Mouse (Mus musculus) MEL (cell line): Measurements from ENCODE around the gene Irf5. TPM values are rescaled to one million over a fixed set of nuclear protein-coding genes. Genes with fewer than 3 reads are reported as not detected.

Experiments
- DNase-seq: peaks from one replicate; pipeline ENCODE4 v3.0.0; 2011; ENCODE audit warnings: low read depth, low spot score
- H3K27ac ChIP-seq: 2 replicates; pipeline ENCODE4 v1.5.1; 2012; ENCODE audit warnings: low read depth, mild to moderate bottlenecking, control low read depth, low read length, moderate library complexity; ENCODE audit not compliant: control insufficient read depth
- H3K27me3 ChIP-seq, 2 experiments: fragments of 150-350 bp in 1 of 2; sonication (generic) in 1 of 2; 2 replicates each; pipeline ENCODE4 v1.6.1; 2012; ENCODE audit warnings: low read length in 2 of 2, mild to moderate bottlenecking in 2 of 2, improper control_type of control experiment in 1 of 2, moderate library complexity in 1 of 2; ENCODE audit not compliant: insufficient read depth in 2 of 2, control insufficient read depth in 1 of 2
- H3K36me3 ChIP-seq, 2 experiments: 2 replicates each; pipeline ENCODE4 v1.6.1; 2012 to 2014; ENCODE audit warnings: low read length in 2 of 2, improper control_type of control experiment in 1 of 2, inconsistent platforms in 1 of 2, mild to moderate bottlenecking in 1 of 2; ENCODE audit not compliant: insufficient read depth in 2 of 2, control insufficient read depth in 1 of 2
- H3K4me1 ChIP-seq, 2 experiments: fragments of 150-350 bp in 1 of 2; sonication (generic) in 1 of 2; 2 replicates each; pipeline ENCODE4 v1.6.1; 2012; ENCODE audit warnings: low read length in 2 of 2, improper control_type of control experiment in 1 of 2, mild to moderate bottlenecking in 1 of 2; ENCODE audit not compliant: insufficient read depth in 2 of 2, control insufficient read depth in 1 of 2
- H3K4me3 ChIP-seq, 2 experiments: fragments of 150-350 bp in 1 of 2; sonication (generic) in 1 of 2; 2 replicates each; pipeline ENCODE4 v1.5.1; 2012; ENCODE audit warnings: low read depth in 2 of 2, low read length in 2 of 2, mild to moderate bottlenecking in 2 of 2, moderate library complexity in 2 of 2, control low read depth in 1 of 2, improper control_type of control experiment in 1 of 2; ENCODE audit not compliant: control insufficient read depth in 1 of 2, insufficient read depth in 1 of 2
- H3K79me2 ChIP-seq: 2 replicates; pipeline ENCODE4 v1.6.1; 2012; ENCODE audit warnings: mild to moderate bottlenecking, low read length, moderate library complexity; ENCODE audit not compliant: control insufficient read depth, poor library complexity, insufficient read depth
- H3K9ac ChIP-seq: 2 replicates; pipeline ENCODE4 v1.6.1; 2012; ENCODE audit warnings: low read depth, mild to moderate bottlenecking, control low read depth, low read length, moderate library complexity; ENCODE audit not compliant: control insufficient read depth, poor library complexity, severe bottlenecking
- H3K9me3 ChIP-seq: fragments of 150-350 bp; sonication (generic); replicated peaks from 2 replicates; pipeline ENCODE4 v1.6.1; 2012; ENCODE audit warnings: mild to moderate bottlenecking, low read length, improper control_type of control experiment, moderate library complexity; ENCODE audit not compliant: insufficient read depth
- CTCF ChIP-seq, 3 experiments: IDR thresholded peaks in 2 of 3; conservative IDR thresholded peaks in 1 of 3; 2 replicates each; pipeline ENCODE4 v1.5.1; 2011 to 2012; ENCODE audit warnings: low read length in 3 of 3, low read depth in 2 of 3, mild to moderate bottlenecking in 2 of 3, improper control_type of control experiment in 1 of 3, inconsistent platforms in 1 of 3, mixed read lengths in 1 of 3, moderate library complexity in 1 of 3; ENCODE audit not compliant: control insufficient read depth in 1 of 3, insufficient read depth in 1 of 3, poor library complexity in 1 of 3, severe bottlenecking in 1 of 3
- ELF1 ChIP-seq: IDR thresholded peaks from 2 replicates; pipeline ENCODE4 v1.6.1; 2014; ENCODE audit warnings: low read depth, mild to moderate bottlenecking, inconsistent platforms, low read length, improper control_type of control experiment, moderate library complexity
- GATA1 ChIP-seq: IDR thresholded peaks from 2 replicates; pipeline ENCODE4 v1.6.1; 2011; ENCODE audit warnings: low read depth, low read length, improper control_type of control experiment
- MAX ChIP-seq: IDR thresholded peaks from 2 replicates; pipeline ENCODE4 v1.6.1; 2011; ENCODE audit warnings: low read length, improper control_type of control experiment
- MAZ ChIP-seq: IDR thresholded peaks from 2 replicates; pipeline ENCODE4 v1.6.1; 2012; ENCODE audit warnings: low read depth, mild to moderate bottlenecking, inconsistent platforms, low read length, improper control_type of control experiment
- MEF2A ChIP-seq: IDR thresholded peaks from 2 replicates; pipeline ENCODE4 v1.6.1; 2014; ENCODE audit warnings: low read depth, mild to moderate bottlenecking, inconsistent platforms, low read length, improper control_type of control experiment; ENCODE audit not compliant: poor library complexity, insufficient replicate concordance, severe bottlenecking; ENCODE audit errors: extremely low read depth
- MYC ChIP-seq: IDR thresholded peaks from 2 replicates; pipeline ENCODE4 v1.6.1; 2011; ENCODE audit warnings: low read depth, mild to moderate bottlenecking, low read length, improper control_type of control experiment, moderate library complexity
- NRF1 ChIP-seq: IDR thresholded peaks from 2 replicates; pipeline ENCODE4 v1.6.1; 2014; ENCODE audit warnings: low read depth, mild to moderate bottlenecking, inconsistent platforms, low read length, improper control_type of control experiment, moderate library complexity; ENCODE audit not compliant: poor library complexity, insufficient read depth, severe bottlenecking
- POLR2AphosphoS5 ChIP-seq: IDR thresholded peaks from 2 replicates; pipeline ENCODE4 v1.6.1; 2012; ENCODE audit warnings: low read depth, borderline replicate concordance, mild to moderate bottlenecking, inconsistent platforms, low read length, moderate library complexity, mixed read lengths
- RAD21 ChIP-seq: IDR thresholded peaks from 2 replicates; pipeline ENCODE4 v1.6.1; 2011; ENCODE audit warnings: mild to moderate bottlenecking, low read depth, low read length, improper control_type of control experiment
- SIN3A ChIP-seq: IDR thresholded peaks from 2 replicates; pipeline ENCODE4 v1.6.1; 2012; ENCODE audit warnings: low read length, improper control_type of control experiment, inconsistent platforms
- SMC3 ChIP-seq: IDR thresholded peaks from 2 replicates; pipeline ENCODE4 v1.6.1; 2011; ENCODE audit warnings: low read depth, low read length, improper control_type of control experiment
- ZC3H11A ChIP-seq: IDR thresholded peaks from 2 replicates; pipeline ENCODE4 v1.6.1; 2012; ENCODE audit warnings: low read depth, mild to moderate bottlenecking, inconsistent platforms, low read length, improper control_type of control experiment
- ZKSCAN1 ChIP-seq: IDR thresholded peaks from 2 replicates; pipeline ENCODE4 v1.6.1; 2012; ENCODE audit warnings: low read depth, mild to moderate bottlenecking, inconsistent platforms, low read length, improper control_type of control experiment, moderate library complexity
- ZMIZ1 ChIP-seq: IDR thresholded peaks from 2 replicates; pipeline ENCODE4 v1.6.1; 2012; ENCODE audit warnings: low read depth, mild to moderate bottlenecking, inconsistent platforms, low read length, improper control_type of control experiment, moderate library complexity
- polyA plus RNA-seq, 2 experiments: library from polyadenylated mRNA; stranded (reverse) in 1 of 2; unstranded in 1 of 2; fragments of >175 nt in 1 of 2; fragments of >200 nt in 1 of 2; gene quantifications; 2 replicates each; pipeline versions ENCODE4 v1.2.1 to v1.2.4; 2012; ENCODE audit warnings: low replicate concordance in 2 of 2, low read depth in 1 of 2; ENCODE audit not compliant: insufficient read length in 2 of 2, insufficient read depth in 1 of 2, missing spikeins in 1 of 2
- total RNA-seq: library from RNA; depleted of rRNA; stranded (reverse); fragments of 300-350 nt; gene quantifications from 2 replicates; pipeline ENCODE4 v1.2.3, GENCODE M21; 2012

The Irf5 gene
- total and polyA plus RNA-seq, 3 experiments, result 9.7 to 13.3 TPM; not detected in 1

- H3K9me3 ChIP-seq, result no peaks in the 10 kb centered on the region
- H3K4me3 ChIP-seq, result no peak overlapping the region
- peaks cover 0 to 12% of the 10 kb centered on the region in 2 experiments; a peak in 3 of 4 replicates for H3K4me1 ChIP-seq
- no peak for DNase-seq
- peaks cover 0 to 3% of the 10 kb centered on the region in 2 experiments; a peak in 2 of 4 replicates for H3K27me3 ChIP-seq
- no peaks in the 10 kb centered on the region; the same call in 1 of the 2 replicates for H3K79me2 ChIP-seq
- H3K27ac ChIP-seq, result no peak overlapping the region
- no peak for TF ChIP-seq MAZ
- no peak for TF ChIP-seq ZC3H11A
- peaks cover 0 to 7% of the 10 kb centered on the region in 2 experiments; a peak in 2 of 4 replicates for H3K36me3 ChIP-seq
- H3K9ac ChIP-seq, result no peak overlapping the region
These were observed 2.4 kb upstream of the Irf5 start for GRCm38 (mm10) chr6:29524034-29524489.

- Histone ChIP-seq H3K9ac (no peak overlapping the region), H3K4me3 (no peak overlapping the region), H3K27me3 (peaks cover 0 to 3% of the 10 kb centered on the region in 2 experiments; a peak in 2 of 4 replicates), H3K4me1 (peaks cover 4 to 20% of the 10 kb centered on the region in 2 experiments), H3K79me2 (no peaks in the 10 kb centered on the region; the same call in 1 of the 2 replicates), H3K36me3 (peaks cover 0 to 14% of the 10 kb centered on the region in 2 experiments; a peak in 2 of 4 replicates), H3K27ac (no peak overlapping the region), H3K9me3 (no peaks in the 10 kb centered on the region)
- TF ChIP-seq NRF1 (no peak), ELF1 (no peak), ZKSCAN1 (no peak), SMC3 (peak; percentile 52), SIN3A (peak; percentile 38; the same call in 1 of the 2 replicates), MEF2A (no peak), GATA1 (no peak), RAD21 (peak; percentile 47), ZC3H11A (peak; percentile 34; the same call in 1 of the 2 replicates), CTCF (IDR thresholded peaks at IDR 0.05 in 2 of 3, conservative IDR thresholded peaks at IDR 0.05 in 1 of 3; ENCODE audit: control insufficient read depth in 1 of 3, insufficient read depth in 1 of 3, low read depth in 2 of 3, low read length in 3 of 3, poor library complexity in 1 of 3, severe bottlenecking in 1 of 3) (peak; percentile 71 to 73 (median 71)), POLR2AphosphoS5 (no peak), ZMIZ1 (no peak), MAX (no peak), MAZ (0 out of 2 replicates have a peak, but pooled peaks have one; percentile 52), MYC (peak; percentile 60; the same call in 1 of the 2 replicates)
- peak; percentile 75 for DNase-seq
These were observed 1.2 kb upstream of the Irf5 start for GRCm38 (mm10) chr6:29525256-29525655.
